Mouse (Mus musculus) macrophage (primary cell): Measurements from ENCODE around the gene Shq1. TPM values are rescaled to one million over a fixed set of nuclear protein-coding genes. Genes with fewer than 3 reads are reported as not detected.

Experiments
- H3K27ac ChIP-seq: fragments of 350-480 bp; formaldehyde crosslinking; 2 replicates; pipeline ENCODE4 v1.9.0; 2021
- H3K36me3 ChIP-seq: fragments of 350-480 bp; formaldehyde crosslinking; 2 replicates; pipeline ENCODE4 v1.9.0; 2021; ENCODE audit errors: inconsistent target
- H3K4me3 ChIP-seq: fragments of 350-480 bp; formaldehyde crosslinking; 2 replicates; pipeline ENCODE4 v1.9.0; 2021; ENCODE audit errors: inconsistent target
- H3K79me2 ChIP-seq: fragments of 350-480 bp; formaldehyde crosslinking; 2 replicates; pipeline ENCODE4 v1.9.0; 2021; ENCODE audit errors: inconsistent target
- whole genome bisulfite sequencing: methylation state at CpG from one replicate; pipeline ENCODE4 v1.1.7; 2026; ENCODE audit warnings: inconsistent platforms; ENCODE audit not compliant: missing documents; 5-methylcytosine and 5-hydroxymethylcytosine counted together
- polyA plus RNA-seq: library from polyadenylated mRNA; stranded (reverse); fragments of 250-400 nt; gene quantifications from 3 replicates; pipeline ENCODE4 v1.2.4, GENCODE M21; 2018; ENCODE audit warnings: inconsistent platforms

The Shq1 gene
- polyA plus RNA-seq, 1 experiment from 2014 or later, result 3.5 TPM

DNA sequence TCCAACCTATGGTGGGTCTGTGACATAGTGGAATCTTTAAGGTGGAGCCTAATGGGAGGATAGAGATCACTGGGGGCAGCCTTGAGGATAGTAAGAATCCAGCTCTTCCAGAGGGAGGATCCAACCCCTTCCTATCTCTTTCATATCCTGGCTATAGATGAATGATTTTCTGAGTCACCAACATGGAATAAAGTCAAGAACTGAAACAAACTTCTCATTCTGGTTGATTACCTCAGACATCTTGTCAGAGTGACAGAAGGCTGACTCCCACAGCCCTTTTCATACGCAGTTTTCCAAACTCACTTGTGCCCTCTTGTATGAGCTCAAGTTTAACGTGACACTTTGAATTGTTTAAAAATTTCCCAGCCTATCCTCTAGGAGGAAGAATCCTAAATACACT lies 28.2 kb downstream of the Shq1 start:
- 89% methylated on average over 2 of the region's 2 CpGs for WGBS
- no peak overlapping the region for H3K4me3 ChIP-seq
- H3K27ac ChIP-seq, result no peak overlapping the region
- H3K36me3 ChIP-seq, result no peaks in the 10 kb centered on the region
- H3K79me2 ChIP-seq, result no peaks in the 10 kb centered on the region

DNA sequence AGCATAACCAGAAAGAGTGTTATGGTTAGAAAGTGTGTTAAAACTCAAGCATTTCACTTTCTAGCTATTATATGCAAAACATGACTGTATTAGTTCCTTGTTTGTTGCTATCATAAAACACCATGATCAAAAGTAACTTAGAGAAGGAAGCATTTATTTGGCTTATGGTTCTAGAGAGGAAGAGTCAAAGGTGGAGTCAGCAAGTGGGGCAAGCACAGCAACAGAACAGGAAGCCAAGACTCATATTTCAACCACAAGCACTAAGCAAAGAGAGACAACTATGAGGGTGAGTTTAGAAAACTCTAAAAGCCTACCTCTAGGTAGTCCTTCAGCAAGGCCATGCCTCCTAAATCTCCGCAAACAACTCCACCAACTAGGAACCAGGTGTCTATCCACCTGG lies 30.4 kb downstream of the Shq1 start:
- Histone ChIP-seq H3K27ac (no peak overlapping the region), H3K36me3 (no peaks in the 10 kb centered on the region)

DNA sequence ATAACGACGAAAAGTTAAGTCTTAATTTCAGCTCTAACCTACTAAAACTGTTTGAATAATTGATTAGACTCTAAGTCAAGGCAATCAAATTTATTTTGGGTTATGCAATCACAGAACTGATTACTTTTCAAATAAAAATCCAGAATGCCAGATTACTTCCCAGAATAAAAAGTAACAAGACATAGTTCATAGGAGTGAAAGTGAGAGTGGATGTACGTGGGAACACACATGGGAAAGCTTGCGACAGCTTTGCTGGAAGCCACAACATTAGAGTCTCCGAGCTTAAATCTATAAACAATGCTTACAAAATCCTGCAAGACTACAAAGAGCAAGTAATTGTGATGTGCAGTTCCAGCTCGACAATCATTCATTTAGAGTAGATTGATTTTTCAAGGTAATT lies 41.9 kb downstream of the Shq1 start:
- Histone ChIP-seq H3K27ac (no peak overlapping the region), H3K36me3 (no peaks in the 10 kb centered on the region), H3K4me3 (no peak overlapping the region), H3K79me2 (no peaks in the 10 kb centered on the region)
- 94% methylated on average over 5 of the region's 6 CpGs for WGBS

More for the DNA sequence above, 30.4 kb downstream of the Shq1 start:
- H3K4me3 ChIP-seq, result no peak overlapping the region
- WGBS, result 93% methylated on average over 1 of the region's 1 CpGs
- no peaks in the 10 kb centered on the region for H3K79me2 ChIP-seq

DNA sequence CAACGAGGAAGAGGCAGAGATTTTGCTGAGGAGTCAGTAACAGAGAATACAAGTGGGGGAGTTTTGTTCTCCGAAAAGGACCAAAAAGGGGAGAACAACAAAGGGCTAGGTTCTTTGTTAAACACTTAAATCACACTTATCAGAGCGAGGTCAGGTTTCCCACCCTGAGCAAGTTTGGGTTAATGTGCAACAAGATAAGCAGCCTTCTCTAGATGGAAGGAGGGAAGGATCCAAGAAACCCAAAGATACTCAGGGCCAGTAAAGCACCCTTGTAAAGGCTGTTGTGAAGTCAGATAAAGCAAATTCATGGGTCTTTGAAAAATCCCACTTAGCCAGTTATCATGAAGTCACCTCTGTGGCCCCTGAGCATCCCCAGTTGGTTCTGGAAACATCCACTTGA lies 42.7 kb downstream of the Shq1 start:
- H3K27ac ChIP-seq, result no peak overlapping the region
- H3K79me2 ChIP-seq, result no peaks in the 10 kb centered on the region
- no peak overlapping the region for H3K4me3 ChIP-seq
- WGBS, result 87% methylated on average over 3 of the region's 3 CpGs
- no peaks in the 10 kb centered on the region for H3K36me3 ChIP-seq

DNA sequence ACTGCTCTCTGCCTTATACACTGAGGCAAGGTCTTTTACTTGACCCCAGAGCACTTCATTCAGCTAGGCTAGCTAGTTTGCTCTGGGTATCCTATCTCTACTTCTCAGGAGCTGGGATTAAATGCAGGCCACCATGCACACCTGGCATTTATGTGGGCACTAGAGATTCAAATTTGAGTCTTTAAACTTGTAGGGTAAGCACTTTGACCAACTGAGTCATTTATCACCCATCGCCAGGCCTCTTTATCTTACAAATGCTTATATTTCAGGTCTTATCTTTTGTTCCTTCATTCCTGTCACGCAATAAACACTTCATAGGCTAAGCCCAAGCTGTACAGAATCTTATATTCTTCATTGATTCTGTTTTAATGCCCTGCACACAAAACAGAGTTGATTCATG lies 47.0 kb downstream of the Shq1 start:
- H3K27ac ChIP-seq, result no peak overlapping the region
- 95% methylated on average over 2 of the region's 2 CpGs for WGBS
- no peaks in the 10 kb centered on the region for H3K79me2 ChIP-seq
- H3K36me3 ChIP-seq, result no peaks in the 10 kb centered on the region
- H3K4me3 ChIP-seq, result no peak overlapping the region

DNA sequence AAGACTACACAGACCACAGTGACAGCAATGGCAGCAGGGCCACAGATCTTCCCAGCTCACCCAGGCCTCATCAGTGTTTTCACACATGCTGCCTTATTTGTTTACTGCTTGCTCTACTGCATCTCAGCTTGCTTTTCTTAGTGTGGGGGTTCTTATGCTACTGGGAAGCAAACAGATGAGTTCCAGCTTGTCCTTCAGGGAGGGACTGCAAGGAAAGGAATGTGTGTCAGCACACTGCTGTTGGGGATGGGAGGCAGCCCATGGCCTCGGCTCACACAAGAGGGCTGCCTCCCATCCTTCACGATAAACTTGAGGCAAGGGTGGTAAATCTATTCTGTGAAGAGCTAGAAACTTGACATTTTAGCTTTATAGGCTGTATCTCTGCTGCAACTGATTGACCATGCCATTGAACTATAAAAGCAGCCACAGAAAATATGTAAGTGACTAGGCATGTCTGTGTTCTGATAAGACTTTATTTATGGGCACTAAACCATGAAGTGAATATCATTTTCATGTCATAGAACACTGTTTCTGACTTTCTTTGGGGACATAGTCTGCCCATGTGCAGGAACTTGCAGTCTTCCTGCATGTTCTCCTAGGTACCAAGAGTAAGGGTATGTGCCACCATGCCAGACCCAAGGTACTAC lies 48.0 kb downstream of the Shq1 start:
- Histone ChIP-seq H3K79me2 (no peaks in the 10 kb centered on the region), H3K36me3 (no peaks in the 10 kb centered on the region), H3K27ac (no peak overlapping the region), H3K4me3 (no peak overlapping the region)
- WGBS, result 85% methylated on average over 2 of the region's 2 CpGs

DNA sequence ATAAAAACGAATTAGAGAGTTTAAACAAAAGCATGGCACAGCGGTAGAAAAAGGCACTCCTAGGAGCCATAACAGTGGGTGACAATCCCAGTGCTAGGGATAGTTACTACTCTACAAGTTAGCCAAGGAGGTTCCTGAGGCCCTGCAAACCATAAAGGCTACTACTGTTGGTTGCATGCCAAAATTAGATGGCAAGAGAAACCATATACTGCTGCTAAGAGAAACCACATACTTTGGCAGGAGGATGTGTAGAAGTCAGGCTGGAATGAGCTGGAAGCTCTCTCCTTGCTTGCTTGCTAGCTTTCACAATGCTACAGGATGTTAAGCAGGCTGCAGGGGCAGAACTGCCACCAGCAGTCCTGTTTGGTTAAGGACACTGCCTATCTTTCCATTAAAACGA lies 50.5 kb downstream of the Shq1 start:
- no peaks in the 10 kb centered on the region for H3K79me2 ChIP-seq
- H3K27ac ChIP-seq, result no peak overlapping the region
- no peaks in the 10 kb centered on the region for H3K36me3 ChIP-seq
- WGBS, result 87% methylated on average over 3 of the region's 3 CpGs
- H3K4me3 ChIP-seq, result no peak overlapping the region

DNA sequence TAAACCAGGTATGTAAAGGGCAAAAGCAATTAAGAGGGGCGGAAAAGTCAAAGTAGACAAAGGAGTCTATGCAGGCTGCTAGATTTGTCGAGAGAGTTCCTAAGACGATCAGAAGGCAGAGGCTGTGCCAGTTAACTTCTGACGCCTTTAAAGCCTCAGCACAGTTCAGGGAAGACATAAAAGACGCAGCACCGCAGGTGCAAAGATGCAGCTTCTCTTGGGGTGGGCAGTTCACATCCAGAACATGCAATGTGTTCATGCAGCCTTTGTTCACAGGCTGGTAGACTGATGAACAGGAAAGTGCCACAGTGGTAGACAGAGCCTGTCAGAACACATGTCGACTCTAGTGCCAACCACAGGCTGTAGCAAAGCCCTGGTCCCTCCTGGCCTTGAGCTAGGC lies 51.6 kb downstream of the Shq1 start:
- WGBS, result 94% methylated on average over 7 of the region's 7 CpGs
- Histone ChIP-seq H3K79me2 (no peaks in the 10 kb centered on the region), H3K4me3 (no peak overlapping the region), H3K36me3 (no peaks in the 10 kb centered on the region), H3K27ac (no peak overlapping the region)

DNA sequence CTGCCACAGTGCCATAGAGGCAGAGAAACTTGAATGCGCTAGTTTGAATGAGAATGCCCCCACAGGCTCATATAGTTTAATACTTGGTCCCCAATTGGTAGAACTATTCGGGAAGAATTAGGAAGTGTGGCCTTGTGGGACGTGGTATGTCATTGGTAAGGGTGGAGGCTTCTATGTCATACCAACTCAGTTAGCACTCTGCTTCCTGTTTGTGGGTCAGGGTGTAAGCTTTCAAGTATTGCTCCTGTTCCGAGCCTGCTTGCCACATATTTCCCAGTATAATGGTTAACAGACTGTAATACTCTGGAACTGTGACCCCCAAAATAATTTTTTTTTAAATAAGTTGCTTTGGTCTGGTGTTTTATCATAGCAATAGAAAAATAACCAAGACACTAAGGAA lies 54.8 kb downstream of the Shq1 start:
- Histone ChIP-seq H3K79me2 (no peaks in the 10 kb centered on the region), H3K36me3 (no peaks in the 10 kb centered on the region), H3K4me3 (no peak overlapping the region), H3K27ac (no peak overlapping the region)
- 32% methylated on average over 4 of the region's 4 CpGs for WGBS

DNA sequence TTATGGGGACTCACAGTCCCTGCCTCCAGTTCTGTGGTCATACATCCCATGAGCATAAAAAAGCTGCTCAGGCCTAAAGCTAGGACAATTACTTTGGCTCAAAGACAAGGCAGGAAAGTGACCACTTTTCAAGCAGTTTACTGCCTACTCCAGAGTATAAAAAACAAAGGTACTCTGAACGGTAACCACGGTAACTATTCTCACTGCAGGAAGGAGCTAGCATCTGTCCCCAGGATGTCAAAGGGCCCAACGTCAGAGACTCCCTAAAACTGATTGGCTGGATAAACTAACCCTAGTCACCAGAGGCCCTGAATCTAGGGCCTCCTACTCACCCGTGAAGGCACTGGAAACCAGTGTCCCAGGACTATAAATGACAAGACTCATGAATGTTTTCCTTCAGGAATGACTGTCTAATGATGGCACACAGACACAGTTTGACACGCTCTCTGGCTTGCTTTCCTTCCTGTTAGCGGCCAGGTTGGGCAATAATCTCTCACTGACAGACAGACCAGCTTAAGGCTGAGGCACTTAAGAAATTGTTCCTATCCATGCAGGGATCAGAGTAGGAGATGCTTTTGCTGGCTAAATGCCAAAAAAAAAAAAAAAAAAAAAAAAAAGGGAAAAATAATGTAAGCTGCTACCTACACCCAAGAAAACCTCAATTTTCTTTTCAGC lies 57.2 kb downstream of the Shq1 start:
- WGBS, result 83% methylated on average over 6 of the region's 6 CpGs
- Histone ChIP-seq H3K79me2 (no peaks in the 10 kb centered on the region), H3K36me3 (no peaks in the 10 kb centered on the region), H3K4me3 (no peak overlapping the region), H3K27ac (no peak overlapping the region)

DNA sequence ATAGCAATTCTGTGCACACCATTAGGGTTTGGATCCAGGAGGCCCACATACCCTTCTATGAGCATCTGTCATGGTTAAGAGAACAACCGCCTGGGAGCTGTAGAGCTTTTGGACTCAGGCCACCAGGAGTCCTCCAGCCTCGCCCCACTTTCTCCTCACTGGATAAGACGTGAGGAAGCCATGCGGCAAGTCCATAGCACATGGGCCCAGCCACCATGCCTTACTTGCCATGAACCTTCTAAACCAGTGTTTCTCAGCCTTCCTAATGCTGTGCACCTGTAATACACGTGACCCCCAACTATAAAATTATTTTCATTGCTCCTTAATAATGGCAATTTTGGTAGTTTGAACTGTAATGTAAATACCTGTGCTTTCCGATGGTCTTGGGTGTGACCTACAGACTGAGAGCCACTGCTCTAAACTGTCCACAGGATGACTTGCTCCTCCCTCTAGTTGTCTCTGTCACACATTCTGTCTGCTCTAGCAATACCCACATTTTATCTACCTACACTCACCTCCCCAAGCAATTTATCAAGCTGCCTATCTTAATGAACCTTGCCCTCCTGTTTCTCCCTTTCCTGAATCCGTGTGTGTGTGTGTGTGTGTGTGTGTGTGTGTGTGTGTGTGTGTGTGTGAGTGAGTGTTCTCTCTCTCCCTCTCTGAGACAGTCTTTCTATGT lies 59.9 kb downstream of the Shq1 start:
- Histone ChIP-seq H3K4me3 (no peak overlapping the region), H3K27ac (no peak overlapping the region), H3K79me2 (no peaks in the 10 kb centered on the region), H3K36me3 (no peaks in the 10 kb centered on the region)
- 97% methylated on average over 6 of the region's 7 CpGs for WGBS

DNA sequence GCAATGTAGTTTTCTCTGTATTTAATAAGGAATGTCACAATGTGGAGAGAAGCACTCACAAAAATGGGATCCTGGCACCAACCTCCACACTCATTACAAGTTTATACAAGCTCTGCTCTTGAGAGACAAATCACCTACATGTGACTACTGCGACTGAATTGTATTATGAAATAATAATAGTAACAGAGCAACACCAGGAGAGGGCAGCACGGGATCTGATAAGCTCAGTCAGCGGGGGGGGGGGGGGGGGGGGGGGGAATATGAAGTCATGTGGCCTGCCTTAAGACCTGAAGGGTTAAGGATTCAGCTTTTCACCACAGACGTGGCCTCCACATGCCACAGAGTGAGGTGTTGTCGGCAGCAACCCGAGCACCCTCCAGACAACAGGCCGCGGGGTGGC lies 60.8 kb downstream of the Shq1 start:
- Histone ChIP-seq H3K79me2 (no peaks in the 10 kb centered on the region), H3K4me3 (no peak overlapping the region), H3K27ac (no peak overlapping the region), H3K36me3 (no peaks in the 10 kb centered on the region)
- 81% methylated on average over 6 of the region's 8 CpGs for WGBS

DNA sequence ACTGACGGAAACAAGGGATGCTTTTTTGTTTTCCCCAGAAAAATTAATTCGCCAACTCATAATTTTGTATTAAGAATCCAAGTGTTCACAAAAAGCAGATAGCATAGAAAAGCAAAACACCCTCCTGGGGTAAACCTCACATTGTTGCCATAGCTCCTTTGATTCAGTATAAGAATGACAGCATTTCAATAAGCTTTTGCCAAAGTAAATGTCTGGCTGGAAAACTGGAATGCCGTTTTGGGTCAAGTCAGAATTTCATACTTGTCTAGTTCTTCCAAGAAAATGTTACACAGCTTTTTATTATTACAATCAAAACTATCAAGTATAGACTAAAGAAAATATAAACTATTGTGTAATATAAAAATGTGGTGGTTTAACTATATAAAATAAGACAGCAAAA lies 61.7 kb downstream of the Shq1 start:
- Histone ChIP-seq H3K36me3 (no peaks in the 10 kb centered on the region), H3K27ac (no peak overlapping the region), H3K79me2 (no peaks in the 10 kb centered on the region), H3K4me3 (no peak overlapping the region)
- WGBS, result 91% methylated on average over 3 of the region's 3 CpGs

DNA sequence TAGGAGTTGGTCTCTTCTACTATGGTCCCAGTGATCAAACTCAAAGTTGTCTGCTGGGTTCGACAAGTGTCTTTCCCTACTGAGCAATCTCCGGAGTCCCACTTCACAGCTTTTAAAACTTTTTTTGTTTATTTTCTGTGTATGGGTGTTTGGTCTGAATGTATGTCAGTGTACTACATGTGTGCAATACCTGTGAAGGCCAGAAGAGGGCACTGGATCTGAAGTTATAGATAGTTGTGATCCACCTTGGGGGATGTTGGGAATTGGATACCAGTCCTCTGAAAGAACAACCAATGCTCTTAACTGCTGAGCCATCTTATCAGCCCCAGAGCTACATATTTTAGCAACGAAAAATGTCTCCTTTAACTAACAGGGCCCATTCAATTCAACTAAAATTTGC lies 62.5 kb downstream of the Shq1 start:
- Histone ChIP-seq H3K4me3 (no peak overlapping the region), H3K79me2 (no peaks in the 10 kb centered on the region), H3K27ac (no peak overlapping the region), H3K36me3 (no peaks in the 10 kb centered on the region)
- WGBS, result 94% methylated on average over 3 of the region's 3 CpGs

DNA sequence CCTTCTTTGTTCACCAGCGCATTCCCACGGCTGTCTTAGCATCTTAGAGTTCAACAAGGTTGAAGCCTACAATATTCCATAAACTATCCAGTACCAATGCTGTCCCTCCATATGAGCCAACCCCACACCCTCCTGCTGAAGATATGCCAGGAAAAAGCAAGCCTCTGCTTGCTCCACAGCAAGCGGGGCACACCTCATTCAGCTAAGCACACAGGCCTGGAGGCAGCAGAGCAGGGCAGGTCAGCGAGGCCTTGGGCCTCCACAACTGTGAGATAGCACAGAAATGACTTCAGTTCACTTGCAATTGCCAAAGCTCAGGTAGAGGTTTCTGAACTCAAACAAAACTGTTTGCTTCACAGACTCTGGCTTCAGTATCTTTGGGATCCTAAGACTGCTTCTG lies 64.2 kb downstream of the Shq1 start:
- WGBS, result 91% methylated on average over 4 of the region's 4 CpGs
- no peaks in the 10 kb centered on the region for H3K36me3 ChIP-seq
- no peaks in the 10 kb centered on the region for H3K79me2 ChIP-seq
- H3K4me3 ChIP-seq, result no peak overlapping the region
- no peak overlapping the region for H3K27ac ChIP-seq
